Mouse (Mus musculus): ENCODE data around the gene Lrrc56. TPM values are rescaled to one million over a fixed set of nuclear protein-coding genes. Genes with fewer than 3 reads are reported as not detected.

Gene Lrrc56
- polyA plus RNA-seq, 1 experiment from 2014 or later: 2.0 TPM

DNA sequence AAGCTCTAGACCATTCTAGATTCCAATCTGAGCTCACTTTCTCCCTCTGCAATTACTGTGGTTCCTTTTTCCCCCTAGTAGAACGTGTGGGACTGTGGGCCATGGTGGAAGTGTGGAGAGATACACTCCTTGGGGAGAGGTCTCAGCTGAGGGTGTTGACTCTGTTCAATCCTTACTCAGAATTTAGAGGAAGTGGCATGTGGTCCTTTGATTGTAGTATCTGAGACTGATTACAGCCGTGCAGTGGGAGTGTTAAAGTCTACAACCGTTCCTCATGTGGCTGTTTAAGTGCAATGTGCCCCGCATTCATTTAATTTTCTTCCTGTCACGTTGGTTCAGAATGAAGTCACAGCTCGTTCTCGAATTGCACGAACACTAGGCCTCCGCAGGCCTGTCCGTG lies 62.2 kb downstream of the Lrrc56 start:
- Histone ChIP-seq H3K9ac (replicated peaks) (no peak overlapping the region), H3K27me3 (ENCODE audit: insufficient read depth, low read length) (no peaks in the 10 kb centered on the region), H3K9me3 (ENCODE audit: low read length) (no peaks in the 10 kb centered on the region), H3K4me1 (ENCODE audit: insufficient read depth) (no peaks in the 10 kb centered on the region), H3K36me3 (replicated peaks; ENCODE audit: insufficient read depth, low read length) (peaks cover 76% of the 10 kb centered on the region), H3K4me3 (ENCODE audit: low read depth, low read length) (no peak overlapping the region), H3K27ac (ENCODE audit: low read depth) (no peak overlapping the region), H3K4me2 (ENCODE audit: low read depth, low read length) (no peak overlapping the region)
- 83% methylated on average over 10 of the region's 10 CpGs for WGBS (ENCODE audit: insufficient replicate concordance)
- no peak for DNase-seq
- no peak for ATAC-seq
- TF ChIP-seq CTCF (IDR thresholded peaks at IDR 0.05; ENCODE audit: low read depth) (no peak), EP300 (IDR thresholded peaks at IDR 0.05; ENCODE audit: low read depth) (no peak)

MicroRNAs encoded within 50 kb of the gene (microRNA counts, 519-probe panel; counts per million panel counts)
- microRNA mmu-miR-210: 4,498 counts per million, percentile 51 among the panel's probes with 10 or more counts

Small RNAs within 50 kb of the gene (microRNA-seq; reads per million reads assigned to microRNA genes)
- gene Mir210: 837 reads per million, percentile 70 among the genes with 10 or more reads in this experiment

Other genes with a start within 250 kb of the Lrrc56 start
- gene Ifitm5, start 243.9 kb upstream of the Lrrc56 start, polyA plus RNA-seq (2015; fragmentation: Nextera tagmentation; extraction: Ambion mirVana): 0.41 and 0.48 TPM in 2 replicates
- gene Gm45717, start 238.2 kb upstream of the Lrrc56 start, polyA plus RNA-seq (2015; fragmentation: Nextera tagmentation; extraction: Ambion mirVana): 0.59 TPM in 1 of 2 replicates, not detected in the other
- gene Ifitm2, start 238.2 kb upstream of the Lrrc56 start, polyA plus RNA-seq (2015; fragmentation: Nextera tagmentation; extraction: Ambion mirVana): 798 and 816 TPM in 2 replicates
- 33.4 and 38.6 TPM in 2 replicates for gene Ifitm1, start 226.9 kb upstream of the Lrrc56 start, polyA plus RNA-seq (2015; fragmentation: Nextera tagmentation; extraction: Ambion mirVana)
- gene Ifitm3, start 183.4 kb upstream of the Lrrc56 start, polyA plus RNA-seq (2015; fragmentation: Nextera tagmentation; extraction: Ambion mirVana): 295 and 298 TPM in 2 replicates
- gene Ifitm6, start 176.2 kb upstream of the Lrrc56 start, polyA plus RNA-seq (2015; fragmentation: Nextera tagmentation; extraction: Ambion mirVana): 53.6 and 54.4 TPM in 2 replicates
- gene Gm17387, start 165.0 kb upstream of the Lrrc56 start, polyA plus RNA-seq (2015; fragmentation: Nextera tagmentation; extraction: Ambion mirVana): not detected in 2 replicates
- gene B4galnt4, start 133.1 kb upstream of the Lrrc56 start, polyA plus RNA-seq (2015; fragmentation: Nextera tagmentation; extraction: Ambion mirVana): 0.15 and 0.34 TPM in 2 replicates
- gene Pkp3, start 115.9 kb upstream of the Lrrc56 start, polyA plus RNA-seq (2015; fragmentation: Nextera tagmentation; extraction: Ambion mirVana): 1.4 and 1.5 TPM in 2 replicates
- gene Sigirr, start 93.6 kb upstream of the Lrrc56 start, polyA plus RNA-seq (2015; fragmentation: Nextera tagmentation; extraction: Ambion mirVana): 18.0 and 20.1 TPM in 2 replicates
- gene Ano9, start 76.4 kb upstream of the Lrrc56 start, polyA plus RNA-seq (2015; fragmentation: Nextera tagmentation; extraction: Ambion mirVana): 1.4 and 1.8 TPM in 2 replicates
- 57.9 and 71.0 TPM in 2 replicates for gene Ptdss2, start 71.8 kb upstream of the Lrrc56 start, polyA plus RNA-seq (2015; fragmentation: Nextera tagmentation; extraction: Ambion mirVana)
- 55.2 and 55.7 TPM in 2 replicates for gene Rnh1, start 21.3 kb upstream of the Lrrc56 start, polyA plus RNA-seq (2015; fragmentation: Nextera tagmentation; extraction: Ambion mirVana)
- 44.0 and 46.2 TPM in 2 replicates for gene Hras, start 152 bp upstream of the Lrrc56 start, polyA plus RNA-seq (2015; fragmentation: Nextera tagmentation; extraction: Ambion mirVana)
- gene Lmntd2, start 19.9 kb downstream of the Lrrc56 start, polyA plus RNA-seq (2015; fragmentation: Nextera tagmentation; extraction: Ambion mirVana): 0.49 TPM in 2 replicates
- 24.9 and 27.3 TPM in 2 replicates for gene Rassf7, start 21.7 kb downstream of the Lrrc56 start, polyA plus RNA-seq (2015; fragmentation: Nextera tagmentation; extraction: Ambion mirVana)
- 10.8 and 14.3 TPM in 2 replicates for gene Phrf1, start 34.6 kb downstream of the Lrrc56 start, polyA plus RNA-seq (2015; fragmentation: Nextera tagmentation; extraction: Ambion mirVana)
- gene Irf7, start 72.3 kb downstream of the Lrrc56 start, polyA plus RNA-seq (2015; fragmentation: Nextera tagmentation; extraction: Ambion mirVana): 22.9 and 25.4 TPM in 2 replicates
- gene Cdhr5, start 82.6 kb downstream of the Lrrc56 start, polyA plus RNA-seq (2015; fragmentation: Nextera tagmentation; extraction: Ambion mirVana): 1.1 and 1.3 TPM in 2 replicates
- gene Sct, start 85.0 kb downstream of the Lrrc56 start, polyA plus RNA-seq (2015; fragmentation: Nextera tagmentation; extraction: Ambion mirVana): not detected in 2 replicates
- gene Drd4, start 97.8 kb downstream of the Lrrc56 start, polyA plus RNA-seq (2015; fragmentation: Nextera tagmentation; extraction: Ambion mirVana): not detected in 2 replicates
- 10.7 and 11.9 TPM in 2 replicates for gene Deaf1, start 133.5 kb downstream of the Lrrc56 start, polyA plus RNA-seq (2015; fragmentation: Nextera tagmentation; extraction: Ambion mirVana)
- 9.2 and 11.9 TPM in 2 replicates for gene Tmem80, start 133.6 kb downstream of the Lrrc56 start, polyA plus RNA-seq (2015; fragmentation: Nextera tagmentation; extraction: Ambion mirVana)
- 22.2 and 25.4 TPM in 2 replicates for gene Eps8l2, start 144.7 kb downstream of the Lrrc56 start, polyA plus RNA-seq (2015; fragmentation: Nextera tagmentation; extraction: Ambion mirVana)
- 246 and 265 TPM in 2 replicates for gene Taldo1, start 198.0 kb downstream of the Lrrc56 start, polyA plus RNA-seq (2015; fragmentation: Nextera tagmentation; extraction: Ambion mirVana)
- gene Gatd1, start 220.0 kb downstream of the Lrrc56 start, polyA plus RNA-seq (2015; fragmentation: Nextera tagmentation; extraction: Ambion mirVana): 17.4 and 18.2 TPM in 2 replicates
- gene Cend1, start 235.3 kb downstream of the Lrrc56 start, polyA plus RNA-seq (2015; fragmentation: Nextera tagmentation; extraction: Ambion mirVana): not detected in 2 replicates
- 38.4 and 41.6 TPM in 2 replicates for gene Slc25a22, start 243.7 kb downstream of the Lrrc56 start, polyA plus RNA-seq (2015; fragmentation: Nextera tagmentation; extraction: Ambion mirVana)
- 3.6 and 4.3 TPM in 2 replicates for gene Pidd1, start 249.9 kb downstream of the Lrrc56 start, polyA plus RNA-seq (2015; fragmentation: Nextera tagmentation; extraction: Ambion mirVana)